Mouse (Mus musculus) heart, postnatal 4 days (tissue): ENCODE measurements around the gene Igfn1. TPM values are rescaled to one million over a fixed set of nuclear protein-coding genes. Genes with fewer than 3 reads are reported as not detected.

Source experiments
- DNase-seq: peaks from one replicate; pipeline ENCODE4 v3.0.0; 2021
- total RNA-seq, 2 experiments: library from RNA; stranded (reverse); gene quantifications; 2 replicates each; pipeline ENCODE4 v1.2.3; 2021

Gene Igfn1
- total RNA-seq: under 1 TPM in 1 of 2 experiments, not detected in 1; 0.14 TPM

DNA sequence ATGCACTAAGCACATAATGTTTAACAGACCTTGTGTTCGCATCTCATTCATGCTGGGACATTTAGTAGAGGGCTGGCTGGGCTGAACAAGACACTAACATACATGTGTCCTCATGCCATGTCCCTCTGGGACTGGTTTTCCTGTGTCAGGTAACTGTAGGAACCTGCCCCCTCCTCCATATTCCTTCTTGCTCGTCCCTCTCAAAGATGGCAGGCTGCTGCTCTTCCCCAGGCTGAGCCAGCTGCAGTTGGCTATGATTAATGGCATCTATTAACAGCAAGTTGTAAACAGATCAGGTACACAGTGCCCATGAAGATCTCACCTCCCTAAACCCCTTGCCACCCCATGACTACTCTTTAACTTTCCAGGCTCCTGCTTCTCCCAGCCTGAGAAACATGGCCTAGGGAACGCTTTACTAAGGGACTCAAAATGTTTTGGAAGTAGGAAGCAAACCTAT is at the start of gene Igfn1:
Igfn1 (minus strand) TSS at position 51 of the 457 bp plus-strand sequence.
- DNase-seq: no peak

GRCm38 (mm10) chr1:136055771-136056170 is 49.6 kb upstream of the Igfn1 start:
- no peak for DNase-seq

DNA sequence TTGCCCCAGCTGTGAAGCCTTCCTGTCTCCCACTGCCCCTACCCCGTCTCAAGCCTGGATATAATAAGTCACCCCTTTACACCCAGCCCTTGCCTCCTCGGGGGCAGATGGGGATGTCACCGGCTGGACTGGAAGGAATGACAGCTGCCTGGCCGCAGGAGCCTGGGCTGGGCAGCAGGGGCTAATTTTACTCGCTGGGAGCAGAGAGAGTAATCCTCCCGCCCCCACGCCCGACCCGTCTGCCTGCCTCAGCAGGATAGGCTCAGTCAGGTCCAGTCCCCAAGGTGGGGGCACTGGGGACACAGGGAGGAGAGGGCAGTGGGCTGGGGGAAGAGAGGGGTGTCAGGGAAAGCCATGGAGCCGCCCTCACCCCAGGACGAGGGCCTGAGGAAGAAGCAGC is 46.4 kb upstream of the Igfn1 start, which contains the start of gene Cacna1s:
Cacna1s (plus strand) TSS at position 204 of the 400 bp plus-strand sequence.
- DNase-seq: peak; percentile 17

DNA sequence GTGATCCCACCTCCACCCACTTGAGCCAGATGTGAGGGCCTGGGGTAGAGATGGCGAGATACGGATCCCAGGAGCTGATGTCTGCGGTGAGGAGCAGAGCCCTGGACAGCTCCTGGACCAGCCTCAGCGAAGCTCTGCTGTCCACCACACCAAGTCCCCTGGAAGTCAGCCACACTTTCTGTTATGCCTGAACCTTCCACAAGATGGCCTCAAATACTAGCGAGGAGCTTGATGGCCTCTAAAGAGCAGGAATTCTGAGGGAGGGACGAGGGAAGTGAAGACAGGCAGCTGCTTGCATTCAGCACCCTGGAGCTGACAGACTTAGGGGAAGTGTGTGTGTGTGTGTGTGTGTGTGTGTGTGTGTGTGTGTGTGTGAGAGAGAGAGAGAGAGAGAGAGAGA is 45.3 kb upstream of the Igfn1 start:
- peak; percentile 85 for DNase-seq

- DNase-seq: peak; percentile 16
Measured at GRCm38 (mm10) chr1:136051013-136051315, 44.8 kb upstream of the Igfn1 start.

DNA sequence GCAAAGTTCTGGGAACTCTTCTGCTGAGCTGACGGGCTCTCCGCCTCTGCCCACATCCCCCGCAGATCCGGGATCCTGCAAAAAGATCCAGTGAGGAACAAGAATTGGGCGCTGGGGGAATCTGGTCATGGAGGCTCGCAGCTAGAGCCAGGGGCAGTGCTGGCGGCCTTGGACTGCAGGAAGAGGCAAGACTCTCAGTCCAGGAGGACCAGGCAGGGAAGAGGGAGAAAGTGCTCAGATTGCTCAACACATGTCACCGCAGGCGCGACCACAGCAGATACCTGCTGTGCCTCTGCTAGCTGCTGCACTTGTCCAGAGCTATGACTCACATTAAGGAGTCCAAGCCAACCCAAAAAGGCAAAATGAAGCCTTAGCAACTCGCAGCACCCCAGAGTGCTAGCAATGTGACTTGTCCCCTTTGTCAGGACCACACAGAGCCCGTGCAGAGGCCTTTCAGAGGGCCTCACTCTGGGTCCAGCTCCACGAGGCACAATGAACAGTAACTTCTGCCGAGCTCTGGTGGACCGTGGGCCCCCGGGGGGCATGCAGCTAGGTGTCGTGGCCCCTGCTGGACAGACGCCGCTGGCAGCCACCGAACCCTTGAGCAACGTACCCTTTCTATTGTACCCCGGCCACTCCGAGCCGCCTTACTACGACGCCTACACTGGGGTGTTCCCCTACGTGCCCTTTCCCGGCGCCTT is 44.3 kb upstream of the Igfn1 start, which contains the start of gene Ascl5:
Ascl5 (plus strand) TSS at position 493 of the 701 bp plus-strand sequence.
- DNase-seq: no peak

DNA sequence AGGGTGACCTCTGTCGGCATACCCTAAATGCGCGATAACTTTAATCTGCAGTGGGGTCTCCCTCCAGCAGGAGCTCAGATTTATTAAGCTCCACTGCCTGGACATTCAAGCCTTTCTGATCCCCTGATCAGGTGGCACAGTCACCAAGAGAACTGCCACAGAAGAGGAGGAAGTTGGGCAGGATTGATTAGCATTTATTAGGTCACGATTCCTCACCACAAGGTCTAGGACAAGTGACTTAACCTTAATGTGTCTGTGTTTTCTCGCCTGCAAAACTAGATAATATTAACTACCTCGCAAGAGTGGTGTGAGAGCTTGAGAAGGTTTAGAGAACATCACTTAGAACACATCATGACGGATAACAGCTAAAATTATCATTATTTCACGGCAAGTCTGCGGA is 41.8 kb upstream of the Igfn1 start:
- no peak for DNase-seq

- DNase-seq: peak; percentile 33
Measured at GRCm38 (mm10) chr1:136047432-136047831, 41.3 kb upstream of the Igfn1 start.

DNA sequence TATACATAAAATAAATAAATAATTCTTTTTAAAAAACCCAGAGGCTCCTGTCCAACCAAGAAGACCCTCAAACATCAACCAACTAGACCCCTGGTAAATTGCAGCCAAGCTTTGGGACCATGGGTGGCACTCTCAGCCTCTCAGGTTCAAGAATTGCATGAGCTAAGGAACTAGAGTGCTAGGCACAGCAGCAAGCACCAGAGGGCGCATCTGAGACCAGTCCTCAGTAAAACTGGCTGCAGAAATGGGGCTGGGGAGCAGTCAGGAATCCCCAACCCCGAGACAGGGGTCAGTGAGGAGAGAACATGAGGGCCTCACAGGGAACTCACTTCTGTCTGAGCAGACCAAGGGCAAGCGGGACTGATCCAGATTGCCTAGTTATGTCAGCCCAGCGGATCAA is 39.6 kb upstream of the Igfn1 start:
- peak; percentile 62 for DNase-seq

GRCm38 (mm10) chr1:136040874-136041273 is 34.7 kb upstream of the Igfn1 start:
- DNase-seq: no peak

- no peak for DNase-seq
Measured at GRCm38 (mm10) chr1:136040452-136040851, 34.3 kb upstream of the Igfn1 start.

DNA sequence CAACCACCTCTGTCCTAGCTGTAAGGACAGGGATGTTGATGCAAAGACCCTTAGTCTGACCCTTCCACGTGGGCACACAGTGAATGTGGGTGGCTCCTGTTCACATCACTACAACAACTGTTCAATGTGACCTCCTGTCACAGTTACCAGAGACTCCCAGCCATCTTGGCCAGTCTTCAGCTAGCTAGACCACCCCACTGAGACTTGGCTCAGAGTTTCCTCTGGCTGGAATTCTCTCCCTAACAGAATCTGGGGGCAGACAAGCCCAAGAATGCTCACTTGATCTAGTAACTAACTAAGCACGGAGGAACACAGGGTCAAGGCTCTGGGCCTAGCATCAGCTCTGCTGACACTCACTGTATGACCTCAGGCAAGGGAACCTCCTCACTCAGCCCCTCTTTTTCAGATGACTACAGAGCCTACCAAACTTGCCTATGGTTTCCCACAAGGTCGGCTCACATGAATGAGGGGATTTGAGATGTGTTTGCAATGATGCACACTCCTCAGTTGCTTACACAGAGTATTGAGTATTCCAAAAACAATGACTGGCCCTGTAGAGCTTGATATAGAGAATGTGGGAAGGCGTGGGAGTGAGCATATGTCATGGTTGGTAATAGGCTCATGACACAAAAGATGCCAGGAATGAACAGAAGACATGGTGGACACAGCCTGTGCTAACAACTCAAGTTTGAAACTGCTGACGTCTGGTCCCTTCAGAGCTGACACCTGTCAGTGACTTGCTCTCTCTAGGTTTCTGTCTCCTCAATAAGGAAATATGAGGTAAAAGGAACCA is 32.8 kb upstream of the Igfn1 start:
- no peak for DNase-seq

GRCm38 (mm10) chr1:136032961-136033360 is 26.8 kb upstream of the Igfn1 start:
- no peak for DNase-seq

- DNase-seq: no peak
Measured at GRCm38 (mm10) chr1:136031697-136032096, 25.6 kb upstream of the Igfn1 start.

GRCm38 (mm10) chr1:136030201-136030600 is 24.1 kb upstream of the Igfn1 start:
- no peak for DNase-seq

- DNase-seq: peak; percentile 33
Measured at GRCm38 (mm10) chr1:136018390-136019189, 12.4 kb upstream of the Igfn1 start.

DNA sequence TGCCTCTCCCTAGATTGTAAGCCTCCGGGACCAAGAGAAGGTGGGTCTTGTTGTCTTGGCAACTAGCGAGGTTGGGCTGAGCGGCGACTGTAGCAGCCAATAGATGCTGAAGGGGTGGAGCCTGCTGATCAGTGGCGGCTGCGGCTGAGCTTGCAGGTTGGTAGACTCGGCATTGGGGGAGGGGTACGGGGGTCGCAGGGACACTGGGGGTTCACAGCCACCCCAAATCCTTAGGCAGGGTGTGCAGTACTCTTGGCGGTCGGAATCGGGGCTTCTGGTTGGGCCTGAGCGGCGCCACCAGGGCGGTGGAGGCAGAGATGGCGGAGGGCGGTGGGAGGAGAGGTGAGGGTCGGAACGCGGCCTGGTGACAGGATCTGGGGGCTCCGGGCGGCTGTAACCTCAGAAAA is 11.8 kb upstream of the Igfn1 start:
- DNase-seq: peak; percentile 93

DNA sequence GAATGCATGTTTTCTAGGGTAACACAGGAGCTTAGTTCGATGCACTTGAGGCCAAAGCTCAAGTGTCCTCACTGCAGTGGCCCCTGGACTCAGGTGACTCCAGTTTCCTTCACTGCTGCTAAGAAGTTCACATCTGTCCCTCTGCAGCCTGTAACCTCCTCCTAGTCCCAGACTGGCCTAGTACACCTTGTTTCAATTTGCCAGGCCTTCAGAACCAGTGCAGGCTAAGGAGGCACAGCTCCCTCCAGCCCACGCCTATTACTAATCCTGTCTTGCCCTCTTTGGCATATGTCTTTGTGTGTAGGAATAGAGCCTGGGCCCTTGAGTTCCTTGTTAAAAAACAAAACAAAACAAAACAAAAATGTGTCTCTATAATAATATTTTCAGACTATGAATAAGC is 11.2 kb upstream of the Igfn1 start:
- no peak for DNase-seq

- no peak for DNase-seq
Measured at GRCm38 (mm10) chr1:136014796-136015502, 8.8 kb upstream of the Igfn1 start.

- DNase-seq: no peak
Measured at GRCm38 (mm10) chr1:136013513-136013912, 7.4 kb upstream of the Igfn1 start.

DNA sequence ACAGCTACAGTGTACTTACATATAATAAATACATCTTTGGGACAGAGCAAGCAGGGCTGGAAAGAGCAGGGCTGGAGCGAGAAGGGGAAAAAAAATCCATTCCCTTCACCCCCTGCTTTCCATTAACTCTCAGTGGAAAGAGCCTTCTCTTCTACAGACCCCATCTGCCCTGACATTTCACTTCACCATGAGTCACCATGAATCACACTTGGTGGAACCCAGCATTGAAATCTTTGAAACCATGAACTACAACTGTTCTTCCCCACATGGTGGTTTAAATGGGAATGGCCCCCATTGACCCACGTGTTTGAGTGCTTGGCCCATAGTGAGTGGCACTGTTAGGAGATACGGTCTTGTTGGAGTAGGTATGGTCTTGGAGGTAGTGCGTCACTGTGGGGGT is 4.1 kb upstream of the Igfn1 start:
- no peak for DNase-seq

GRCm38 (mm10) chr1:136008159-136008533 is 2.0 kb upstream of the Igfn1 start:
- DNase-seq: no peak
